Mouse (Mus musculus) retina, adult 2 months (tissue): ENCODE results near the gene Ndrg3.

ENCODE experiments used
- DNase-seq: peaks from one replicate; pipeline ENCODE4 v3.0.0-alpha.2; 2012; ENCODE audit warnings: low read depth, low spot score

The Ndrg3 gene

GRCm38 (mm10) chr2:156991470-156992319, at the start of gene Ndrg3:
Ndrg3 (minus strand) TSS chr2:156992056.
- peak; percentile 96 for DNase-seq

GRCm38 (mm10) chr2:157041421-157041820, 49.6 kb upstream of the Ndrg3 start:
- DNase-seq, result no peak

- no peak for DNase-seq
These were observed 48.8 kb upstream of the Ndrg3 start for GRCm38 (mm10) chr2:157040649-157041046.

GRCm38 (mm10) chr2:157039900-157040648, 48.2 kb upstream of the Ndrg3 start:
- no peak for DNase-seq

GRCm38 (mm10) chr2:157037303-157037702, 45.4 kb upstream of the Ndrg3 start:
- DNase-seq, result no peak

GRCm38 (mm10) chr2:157036400-157036799, 44.5 kb upstream of the Ndrg3 start:
- DNase-seq, result no peak

GRCm38 (mm10) chr2:157035371-157035770, 43.5 kb upstream of the Ndrg3 start:
- no peak for DNase-seq

- DNase-seq, result peak; percentile 64
These were observed 38.9 kb upstream of the Ndrg3 start for GRCm38 (mm10) chr2:157030804-157031203.

- DNase-seq, result no peak
These were observed 36.4 kb upstream of the Ndrg3 start for GRCm38 (mm10) chr2:157028261-157028660.

GRCm38 (mm10) chr2:157027106-157028008, 35.5 kb upstream of the Ndrg3 start:
- DNase-seq, result no peak

- no peak for DNase-seq
These were observed 29.3 kb upstream of the Ndrg3 start for GRCm38 (mm10) chr2:157021156-157021555.

- DNase-seq, result no peak
These were observed 27.4 kb upstream of the Ndrg3 start for GRCm38 (mm10) chr2:157019228-157019627.

GRCm38 (mm10) chr2:157016529-157017270, 24.8 kb upstream of the Ndrg3 start:
- no peak for DNase-seq

GRCm38 (mm10) chr2:157012341-157012740, 20.5 kb upstream of the Ndrg3 start:
- no peak for DNase-seq

GRCm38 (mm10) chr2:157010634-157011310, 18.9 kb upstream of the Ndrg3 start:
- DNase-seq, result no peak

- no peak for DNase-seq
These were observed 18.3 kb upstream of the Ndrg3 start for GRCm38 (mm10) chr2:157010121-157010520.

- no peak for DNase-seq
These were observed 16.7 kb upstream of the Ndrg3 start for GRCm38 (mm10) chr2:157008509-157008908.

- no peak for DNase-seq
These were observed 15.4 kb upstream of the Ndrg3 start for GRCm38 (mm10) chr2:157007234-157007596.

GRCm38 (mm10) chr2:157006511-157007233, 14.8 kb upstream of the Ndrg3 start, which contains the start of gene Dsn1:
Dsn1 (minus strand) TSS chr2:157007154.
- DNase-seq, result peak; percentile 71

GRCm38 (mm10) chr2:157002321-157002720, 10.5 kb upstream of the Ndrg3 start:
- no peak for DNase-seq
